Mouse (Mus musculus) embryonic facial prominence, embryonic 10.5 days (tissue): Measurements from ENCODE around the gene Upp2. TPM values are rescaled to one million over a fixed set of nuclear protein-coding genes. Genes with fewer than 3 reads are reported as not detected.
A peak's percentile ranks its signal among the peaks of the same experiment; 100 is the strongest.

Source experiments
- DNase-seq: peaks from one replicate; pipeline ENCODE4 v3.0.0-alpha.2; 2017; ENCODE audit warnings: low spot score
- H3K27ac ChIP-seq: fragments of 300-500 bp; sonication (generic); replicated peaks from 2 replicates; pipeline ENCODE4 v1.5.1; 2016; ENCODE audit warnings: mild to moderate bottlenecking
- H3K27me3 ChIP-seq: fragments of 300-500 bp; sonication (generic); replicated peaks from 2 replicates; pipeline ENCODE4 v1.6.1; 2016; ENCODE audit warnings: low read depth, mild to moderate bottlenecking; ENCODE audit not compliant: poor library complexity, severe bottlenecking
- H3K36me3 ChIP-seq: fragments of 300-500 bp; sonication (generic); replicated peaks from 2 replicates; pipeline ENCODE4 v1.6.1; 2016; ENCODE audit warnings: mild to moderate bottlenecking, moderate library complexity
- H3K4me1 ChIP-seq: fragments of 300-500 bp; sonication (generic); 2 replicates; pipeline ENCODE4 v1.6.1; 2016
- H3K4me3 ChIP-seq: fragments of 300-500 bp; sonication (generic); 2 replicates; pipeline ENCODE4 v1.5.1; 2016; ENCODE audit warnings: mild to moderate bottlenecking, moderate library complexity
- H3K9me3 ChIP-seq: fragments of 300-500 bp; sonication (generic); 2 replicates; pipeline ENCODE4 v1.6.1; 2016; ENCODE audit warnings: mild to moderate bottlenecking
- WGBS: fragments of 180-500 bp; shearing (Covaris S2); methylation state at CpG from one replicate; pipeline ENCODE4 v1.1.7; 2016; 5-methylcytosine and 5-hydroxymethylcytosine counted together
- polyA plus RNA-seq: library from polyadenylated mRNA; unstranded; fragments of >200 nt; fragmentation: Nextera tagmentation; extraction: Ambion mirVana; gene quantifications from 2 replicates; pipeline ENCODE4 v1.2.1, GENCODE M21; 2016

The Upp2 gene
- polyA plus RNA-seq, 1 experiment from 2014 or later: 6.3 TPM

DNA sequence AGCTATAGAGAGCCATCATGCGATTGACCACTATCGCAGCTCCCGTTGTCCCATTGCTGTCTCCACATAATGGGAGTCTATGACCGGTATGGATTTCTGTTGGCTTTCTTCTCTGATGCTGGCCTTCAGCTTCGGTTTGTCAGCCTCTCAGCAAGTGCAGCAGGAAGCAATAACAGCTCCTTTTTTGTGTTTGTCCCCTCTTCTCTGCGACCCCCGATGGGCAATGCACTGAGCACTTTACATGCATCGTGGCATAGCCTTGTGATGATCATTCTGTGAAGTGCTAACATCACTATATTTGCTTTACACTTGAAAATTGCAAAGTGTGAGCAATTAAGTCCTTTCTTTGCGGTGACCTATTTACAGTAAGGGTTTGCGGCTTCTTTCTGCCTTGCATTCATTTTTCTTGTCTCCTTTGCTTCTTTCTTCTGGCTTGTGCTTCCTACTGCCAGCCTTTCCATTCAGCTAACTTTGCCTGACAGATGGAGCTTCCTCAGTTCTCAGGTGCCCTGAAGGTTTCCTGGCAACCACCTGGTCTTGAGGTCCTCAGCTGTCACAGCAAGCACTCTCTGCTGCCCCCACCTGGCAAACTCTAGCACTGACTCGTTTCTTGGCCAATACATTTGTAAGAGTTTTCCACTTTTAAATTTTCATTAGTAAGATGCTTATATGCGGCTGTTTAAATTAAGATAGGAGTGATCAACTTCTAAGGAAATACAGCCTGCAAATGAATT, 98.2 kb downstream of the Upp2 start:
- no peaks in the 10 kb centered on the region for H3K9me3 ChIP-seq
- no peak overlapping the region for H3K27ac ChIP-seq
- H3K4me3 ChIP-seq: no peak overlapping the region
- H3K36me3 ChIP-seq: no peaks in the 10 kb centered on the region
- peak; percentile 72 for DNase-seq
- 85% methylated on average over 12 of the region's 12 CpGs for WGBS
- no peaks in the 10 kb centered on the region for H3K27me3 ChIP-seq
- 0 out of 2 replicates have a peak, but pooled peaks cover 6% of the 10 kb centered on the region for H3K4me1 ChIP-seq

DNA sequence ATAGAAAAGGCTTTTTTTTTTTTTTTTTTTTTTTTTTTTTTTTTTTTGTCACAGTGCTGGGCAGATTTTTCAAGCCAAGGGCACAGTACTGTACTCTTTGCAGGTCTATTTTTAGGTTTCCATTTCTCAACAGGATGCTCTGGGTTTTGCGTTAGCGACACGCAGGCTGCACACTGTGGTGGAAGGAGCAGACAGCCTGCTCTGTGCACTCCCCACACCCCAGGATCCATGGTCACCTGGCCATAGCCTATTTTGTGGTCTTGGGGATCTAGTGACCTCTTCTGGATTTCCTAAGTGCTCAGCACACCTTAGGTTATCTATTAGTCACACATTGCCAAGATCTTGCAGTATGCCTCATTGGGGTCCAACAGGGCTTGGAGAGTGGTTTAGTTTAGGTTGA, 100.2 kb downstream of the Upp2 start:
- no peak overlapping the region for H3K27ac ChIP-seq
- H3K4me1 ChIP-seq: no peaks in the 10 kb centered on the region
- no peaks in the 10 kb centered on the region for H3K36me3 ChIP-seq
- H3K9me3 ChIP-seq: 0 out of 2 replicates have a peak, but pooled peaks cover 3% of the 10 kb centered on the region
- no peak for DNase-seq
- no peak overlapping the region for H3K4me3 ChIP-seq
- WGBS: 83% methylated on average over 3 of the region's 3 CpGs
- H3K27me3 ChIP-seq: no peaks in the 10 kb centered on the region

DNA sequence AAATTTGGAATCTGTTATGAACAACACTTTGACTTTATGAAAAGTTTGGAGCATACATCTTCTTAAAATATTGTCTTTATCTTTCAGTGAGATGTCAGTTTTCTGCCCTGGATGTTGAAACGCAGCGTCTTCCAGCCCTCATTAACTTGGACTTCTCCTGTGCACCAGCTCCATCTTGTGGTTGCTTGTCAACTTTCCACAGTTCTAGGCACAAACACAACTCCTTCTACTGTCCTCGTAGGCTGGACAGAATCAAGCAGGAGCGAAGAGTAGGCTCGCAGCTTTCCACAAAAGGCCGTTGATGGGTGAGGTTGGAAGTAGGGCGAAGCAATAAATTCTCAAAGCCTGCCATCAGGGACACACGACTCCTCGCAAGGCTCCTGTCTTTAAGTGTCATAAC, 100.9 kb downstream of the Upp2 start:
- DNase-seq: peak; percentile 56
- H3K9me3 ChIP-seq: 0 out of 2 replicates have a peak, but pooled peaks cover 3% of the 10 kb centered on the region
- no peaks in the 10 kb centered on the region for H3K4me1 ChIP-seq
- no peak overlapping the region for H3K4me3 ChIP-seq
- no peaks in the 10 kb centered on the region for H3K27me3 ChIP-seq
- no peak overlapping the region for H3K27ac ChIP-seq
- 54% methylated on average over 9 of the region's 9 CpGs for WGBS
- H3K36me3 ChIP-seq: no peaks in the 10 kb centered on the region

DNA sequence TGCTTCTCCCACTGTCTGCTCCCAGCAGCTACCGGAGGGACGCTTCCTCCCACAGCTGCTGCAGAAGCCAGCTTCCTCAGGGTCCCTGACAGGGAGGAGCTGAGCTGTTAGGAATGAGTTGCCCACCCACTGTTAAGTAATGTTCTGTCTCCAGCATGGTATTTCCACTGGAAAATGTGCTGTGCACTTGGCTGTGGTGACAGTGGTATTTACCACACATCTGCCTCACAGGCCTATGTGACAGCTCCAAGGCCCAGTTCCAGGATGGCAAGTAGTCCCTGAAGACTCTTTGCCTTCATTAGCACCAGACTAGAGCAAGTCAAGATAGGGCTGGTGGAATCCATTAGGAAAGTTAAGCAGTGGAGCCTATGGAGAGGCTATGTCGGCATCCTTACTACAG, 102.0 kb downstream of the Upp2 start:
- Histone ChIP-seq H3K4me1 (no peaks in the 10 kb centered on the region), H3K4me3 (no peak overlapping the region), H3K27me3 (no peaks in the 10 kb centered on the region), H3K9me3 (peaks cover 8% of the 10 kb centered on the region; the same call in 1 of the 2 replicates), H3K36me3 (no peaks in the 10 kb centered on the region), H3K27ac (no peak overlapping the region)
- 89% methylated on average over 3 of the region's 3 CpGs for WGBS
- DNase-seq: no peak

DNA sequence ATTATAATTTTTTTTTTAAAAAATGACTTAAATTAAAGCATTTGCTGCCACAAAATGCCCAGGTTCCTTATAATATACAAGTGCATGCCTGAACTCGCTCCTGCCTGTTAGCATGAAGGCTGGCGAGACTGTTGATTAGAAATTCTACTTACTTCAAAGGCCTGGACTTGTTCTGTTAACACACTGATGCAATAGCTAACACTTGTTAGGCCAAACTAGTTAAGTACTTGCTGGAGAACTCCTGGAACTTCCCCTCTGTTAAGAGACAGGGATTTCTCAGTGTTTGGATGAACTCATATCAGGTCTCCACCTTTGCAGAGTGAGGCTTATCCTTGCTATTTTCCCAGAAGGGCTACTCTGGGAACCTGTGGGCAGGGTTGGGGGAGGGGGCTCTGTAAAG, 105.4 kb downstream of the Upp2 start:
- Histone ChIP-seq H3K27me3 (no peaks in the 10 kb centered on the region), H3K4me1 (no peaks in the 10 kb centered on the region), H3K4me3 (no peak overlapping the region), H3K27ac (no peak overlapping the region), H3K36me3 (no peaks in the 10 kb centered on the region), H3K9me3 (peaks cover 9% of the 10 kb centered on the region; the same call in 1 of the 2 replicates)
- no peak for DNase-seq
- WGBS: 92% methylated on average over 2 of the region's 2 CpGs

DNA sequence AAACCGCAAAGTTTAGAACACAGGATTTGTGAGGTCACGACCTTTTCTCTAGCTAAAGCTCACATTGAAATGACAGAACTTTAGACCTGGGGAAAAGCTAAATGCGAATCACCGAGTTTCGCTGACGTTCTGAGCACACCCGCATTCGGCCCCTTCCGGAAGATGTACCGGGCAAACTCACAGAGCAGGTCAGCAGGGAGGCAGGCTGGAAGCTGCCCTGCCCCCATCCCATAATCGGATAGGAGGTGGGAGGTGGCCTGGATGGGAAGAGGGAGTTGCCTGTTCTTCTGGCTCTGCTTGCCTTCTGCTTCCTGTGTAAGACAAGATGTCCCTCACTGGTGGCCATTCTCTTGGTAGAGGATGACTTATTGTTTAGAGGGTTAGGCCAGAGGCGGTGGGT, 112.9 kb downstream of the Upp2 start:
- Histone ChIP-seq H3K4me1 (no peaks in the 10 kb centered on the region), H3K27me3 (no peaks in the 10 kb centered on the region), H3K9me3 (no peaks in the 10 kb centered on the region), H3K27ac (no peak overlapping the region), H3K4me3 (no peak overlapping the region), H3K36me3 (no peaks in the 10 kb centered on the region)
- 83% methylated on average over 12 of the region's 12 CpGs for WGBS
- DNase-seq: no peak

DNA sequence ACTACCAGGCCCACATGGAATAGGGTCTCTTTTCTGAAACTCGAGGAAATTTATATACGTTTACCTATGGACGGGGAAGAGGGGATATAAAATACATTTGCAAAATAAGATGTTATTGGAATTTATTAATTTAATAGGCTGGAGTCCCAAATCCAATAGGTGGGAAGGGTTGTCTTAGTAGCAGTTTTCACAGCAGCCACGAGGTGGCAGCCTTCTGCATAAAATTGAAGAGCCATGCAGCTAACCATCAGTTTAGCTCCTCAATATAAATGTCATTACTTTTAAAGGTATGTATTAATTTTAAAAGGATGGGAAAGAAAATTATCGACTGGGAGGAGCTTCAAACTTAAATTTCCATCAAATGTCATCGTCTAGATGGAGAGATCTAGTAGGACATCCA, 113.7 kb downstream of the Upp2 start:
- WGBS: 37% methylated on average over 6 of the region's 6 CpGs
- peak; percentile 63 for DNase-seq
- Histone ChIP-seq H3K27ac (no peak overlapping the region), H3K27me3 (no peaks in the 10 kb centered on the region), H3K36me3 (no peaks in the 10 kb centered on the region), H3K4me3 (no peak overlapping the region), H3K4me1 (no peaks in the 10 kb centered on the region), H3K9me3 (no peaks in the 10 kb centered on the region)

DNA sequence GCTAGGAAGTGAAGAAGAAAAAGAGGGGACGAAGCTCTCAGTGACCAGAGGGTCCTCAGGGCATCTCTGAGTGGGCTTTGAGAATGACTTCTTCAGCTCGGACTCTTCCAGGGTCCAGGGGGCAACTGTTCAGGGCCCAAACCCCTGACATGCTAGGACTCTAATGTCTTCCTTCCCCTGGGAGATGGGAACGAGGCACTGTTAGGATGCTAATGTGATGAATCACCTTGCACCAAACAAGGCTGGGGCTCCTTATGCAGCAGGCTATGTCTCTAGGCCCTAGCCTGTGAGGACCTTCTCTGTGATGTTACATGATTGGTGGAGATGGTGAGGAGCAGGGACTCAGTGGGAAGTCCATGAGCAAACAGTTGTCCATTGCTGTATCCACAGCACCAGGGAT, 114.3 kb downstream of the Upp2 start:
- DNase-seq: no peak
- H3K27ac ChIP-seq: no peak overlapping the region
- H3K27me3 ChIP-seq: no peaks in the 10 kb centered on the region
- no peaks in the 10 kb centered on the region for H3K36me3 ChIP-seq
- WGBS: 79% methylated on average over 3 of the region's 3 CpGs
- no peaks in the 10 kb centered on the region for H3K9me3 ChIP-seq
- no peaks in the 10 kb centered on the region for H3K4me1 ChIP-seq
- no peak overlapping the region for H3K4me3 ChIP-seq

DNA sequence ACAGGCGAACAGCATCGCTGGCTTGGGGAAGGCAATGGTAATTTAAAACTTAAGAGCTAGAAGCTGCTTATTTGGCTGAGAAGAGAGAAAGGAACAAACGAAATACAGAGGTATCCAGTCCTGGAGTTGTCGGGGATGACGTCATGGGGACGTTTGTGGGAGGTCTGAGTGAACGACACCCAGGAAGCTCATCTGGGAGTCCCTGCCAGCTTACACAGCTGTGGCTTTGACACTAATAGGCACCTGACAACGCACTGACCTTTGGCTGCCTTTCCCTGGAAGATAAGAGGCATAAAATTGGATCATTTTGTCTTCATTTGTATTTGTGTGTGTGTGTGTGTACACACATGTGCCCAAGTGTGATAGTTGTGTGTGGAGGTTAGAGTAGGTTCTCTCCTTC, 130.4 kb downstream of the Upp2 start:
- no peak overlapping the region for H3K4me3 ChIP-seq
- DNase-seq: no peak
- H3K9me3 ChIP-seq: no peaks in the 10 kb centered on the region
- 86% methylated on average over 8 of the region's 8 CpGs for WGBS
- no peaks in the 10 kb centered on the region for H3K27me3 ChIP-seq
- H3K4me1 ChIP-seq: peaks cover 10% of the 10 kb centered on the region; the same call in 1 of the 2 replicates
- no peak overlapping the region for H3K27ac ChIP-seq
- no peaks in the 10 kb centered on the region for H3K36me3 ChIP-seq

DNA sequence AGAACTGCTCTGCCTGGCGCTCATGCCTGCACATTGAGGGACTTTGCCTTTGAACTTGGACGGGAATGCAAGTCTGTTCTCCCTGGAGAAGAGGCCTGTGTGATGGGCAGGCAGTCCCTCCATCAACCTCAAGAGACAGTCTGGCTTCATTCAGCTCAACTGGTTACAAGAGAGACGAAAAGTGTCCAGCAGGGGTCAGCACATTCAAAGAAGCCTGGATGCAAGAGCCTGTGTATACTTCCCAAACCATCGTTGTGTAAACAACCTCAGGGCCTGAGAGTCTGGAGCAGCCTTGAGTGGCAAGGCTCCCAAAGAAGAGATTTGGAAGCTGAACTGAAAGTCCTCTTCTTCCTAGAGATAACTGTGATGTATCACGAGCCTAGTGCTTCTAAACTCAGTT, 132.8 kb downstream of the Upp2 start:
- Histone ChIP-seq H3K36me3 (no peaks in the 10 kb centered on the region), H3K4me3 (no peak overlapping the region), H3K4me1 (peaks cover 21% of the 10 kb centered on the region), H3K27ac (no peak overlapping the region; the same call in 1 of the 2 replicates), H3K9me3 (no peaks in the 10 kb centered on the region), H3K27me3 (no peaks in the 10 kb centered on the region)
- peak; percentile 81 for DNase-seq
- 25% methylated on average over 5 of the region's 5 CpGs for WGBS

DNA sequence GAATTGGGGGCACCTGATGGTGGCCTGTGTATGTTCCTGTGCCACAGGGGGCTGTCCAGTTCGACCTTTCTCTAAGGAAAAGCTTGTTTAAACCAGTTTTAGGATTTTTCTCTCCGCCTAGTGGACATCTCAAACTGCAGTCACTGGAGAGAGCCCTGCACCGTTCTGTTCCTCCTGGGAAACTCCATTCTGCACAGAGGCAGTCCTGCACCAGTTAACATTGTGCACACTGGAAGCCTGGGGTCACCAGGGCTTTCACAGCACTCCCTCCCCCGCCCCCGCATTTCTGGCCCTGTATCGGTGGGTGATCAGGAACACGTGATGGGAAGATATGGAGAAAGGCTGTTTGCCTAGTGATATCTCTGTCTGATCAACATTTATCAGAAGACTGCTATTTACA, 133.3 kb downstream of the Upp2 start:
- Histone ChIP-seq H3K27ac (no peak overlapping the region; the same call in 1 of the 2 replicates), H3K36me3 (no peaks in the 10 kb centered on the region), H3K4me1 (peaks cover 21% of the 10 kb centered on the region), H3K27me3 (no peaks in the 10 kb centered on the region), H3K9me3 (no peaks in the 10 kb centered on the region), H3K4me3 (no peak overlapping the region)
- no peak for DNase-seq
- WGBS: 68% methylated on average over 7 of the region's 7 CpGs

DNA sequence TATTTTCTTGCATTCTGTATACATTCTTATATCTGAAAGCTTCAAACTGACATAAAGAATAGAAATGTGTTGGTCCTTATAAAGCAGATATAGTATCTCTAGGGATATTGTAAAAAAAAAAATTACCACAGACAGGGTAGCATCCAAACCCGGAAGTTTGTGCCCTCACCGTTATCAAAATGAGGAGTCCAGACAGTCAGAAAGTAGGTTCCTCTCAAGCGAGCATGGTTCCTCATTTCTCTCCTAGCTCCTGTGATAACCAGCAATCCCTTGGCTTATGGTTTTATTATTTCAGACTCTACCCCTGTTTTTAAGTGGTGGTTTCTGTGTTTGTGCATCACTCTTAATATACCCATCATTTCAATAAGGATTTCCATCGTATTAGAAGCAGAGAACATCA, 134.5 kb downstream of the Upp2 start:
- Histone ChIP-seq H3K27me3 (no peaks in the 10 kb centered on the region), H3K4me1 (peaks cover 25% of the 10 kb centered on the region), H3K4me3 (no peak overlapping the region), H3K36me3 (no peaks in the 10 kb centered on the region), H3K27ac (no peak overlapping the region), H3K9me3 (no peaks in the 10 kb centered on the region)
- WGBS: 91% methylated on average over 4 of the region's 4 CpGs
- no peak for DNase-seq

DNA sequence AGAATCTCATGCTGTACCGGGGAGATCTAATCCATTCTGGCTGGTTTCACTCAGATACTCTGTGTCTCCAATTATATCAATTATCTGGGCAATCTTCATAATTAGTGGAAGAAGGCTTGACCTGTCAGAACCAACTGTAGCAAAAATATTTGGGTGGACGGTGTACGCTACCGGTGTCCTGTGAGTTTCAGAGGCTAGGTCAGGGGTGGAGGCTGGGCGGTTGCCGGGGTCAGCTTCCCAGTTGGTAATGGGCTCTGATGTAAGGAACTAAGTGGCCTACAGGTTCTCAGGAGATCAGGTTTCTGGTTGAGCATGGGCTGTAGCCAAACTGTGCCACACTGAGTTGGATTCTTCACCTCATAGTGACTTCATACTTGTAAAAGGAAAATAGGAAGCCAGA, 136.1 kb downstream of the Upp2 start:
- H3K9me3 ChIP-seq: no peaks in the 10 kb centered on the region
- 41% methylated on average over 6 of the region's 6 CpGs for WGBS
- peaks cover 35% of the 10 kb centered on the region for H3K4me1 ChIP-seq

More for the DNA sequence above, 136.1 kb downstream of the Upp2 start:
- Histone ChIP-seq H3K27ac (no peak overlapping the region), H3K27me3 (no peaks in the 10 kb centered on the region), H3K36me3 (no peaks in the 10 kb centered on the region), H3K4me3 (no peak overlapping the region)
- peak; percentile 37 for DNase-seq
